Mouse (Mus musculus): ENCODE measurements around the gene Rapgef3. TPM values are rescaled to one million over a fixed set of nuclear protein-coding genes. Genes with fewer than 3 reads are reported as not detected.

Gene Rapgef3
- polyA plus RNA-seq, 1 experiment from 2014 or later: 1.8 TPM

GRCm38 (mm10) chr15:97782749-97783105 is 15.0 kb upstream of the Rapgef3 start:
- Histone ChIP-seq H3K9ac (peak overlapping the region; percentile 30; the same call in 1 of the 2 replicates), H3K36me3 (no peaks in the 10 kb centered on the region), H3K27ac (no peak overlapping the region), H3K4me2 (peak overlapping the region; percentile 53), H3K27me3 (peaks cover 14% of the 10 kb centered on the region), H3K4me3 (replicated peaks) (peak overlapping the region; percentile 30), H3K9me3 (replicated peaks) (no peaks in the 10 kb centered on the region), H3K4me1 (replicated peaks) (peaks cover 59% of the 10 kb centered on the region)
- DNase-seq: peak; percentile 74
- no peak for ATAC-seq (ENCODE audit: low read depth)
- under 1% methylated on average over 9 of the region's 9 CpGs for WGBS (ENCODE audit: insufficient replicate concordance)

GRCm38 (mm10) chr15:97781961-97782748 is 14.4 kb upstream of the Rapgef3 start:
- Histone ChIP-seq H3K27me3 (peaks cover 14% of the 10 kb centered on the region), H3K9ac (peak overlapping the region; percentile 30; the same call in 1 of the 2 replicates), H3K27ac (no peak overlapping the region), H3K4me3 (replicated peaks) (peak overlapping the region; percentile 30), H3K4me2 (peak overlapping the region; percentile 53), H3K36me3 (no peaks in the 10 kb centered on the region), H3K4me1 (replicated peaks) (peaks cover 54% of the 10 kb centered on the region), H3K9me3 (replicated peaks) (no peaks in the 10 kb centered on the region)
- DNase-seq (no peak), ATAC-seq (ENCODE audit: low read depth) (no peak)
- 22% methylated on average over 24 of the region's 24 CpGs for WGBS (ENCODE audit: insufficient replicate concordance)

DNA sequence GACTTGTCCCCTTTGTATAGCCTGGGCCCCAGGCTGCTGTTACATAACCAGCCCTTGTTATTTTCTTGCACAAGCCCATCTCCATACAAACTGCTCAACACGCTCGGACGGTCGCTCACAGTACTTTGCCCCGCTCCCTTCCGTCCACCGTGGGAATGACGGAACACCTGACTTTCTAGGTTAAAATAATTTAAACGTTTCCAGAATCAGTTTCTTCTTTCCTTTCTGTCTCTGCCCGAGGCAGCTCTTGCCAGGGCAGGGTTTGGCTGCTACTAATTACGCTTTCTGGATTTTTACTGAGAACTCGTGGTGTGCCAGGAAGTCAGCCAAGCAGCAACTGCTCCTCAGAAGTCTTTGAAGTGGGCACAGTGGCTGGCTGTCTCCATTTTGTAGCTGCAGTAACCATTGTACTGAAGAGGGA is 12.8 kb upstream of the Rapgef3 start:
- no peak for DNase-seq
- H3K9me3 ChIP-seq (replicated peaks): no peaks in the 10 kb centered on the region
- H3K27ac ChIP-seq: no peak overlapping the region
- no peak for ATAC-seq (ENCODE audit: low read depth)
- 64% methylated on average over 12 of the region's 12 CpGs for WGBS (ENCODE audit: insufficient replicate concordance)
- no peak overlapping the region for H3K4me3 ChIP-seq (replicated peaks)
- no peaks in the 10 kb centered on the region for H3K36me3 ChIP-seq
- H3K4me2 ChIP-seq: no peak overlapping the region
- peaks cover 38% of the 10 kb centered on the region for H3K4me1 ChIP-seq (replicated peaks)
- no peak overlapping the region for H3K9ac ChIP-seq
- peaks cover 14% of the 10 kb centered on the region for H3K27me3 ChIP-seq

- no peak overlapping the region for H3K4me2 ChIP-seq
- peaks cover 29% of the 10 kb centered on the region for H3K4me1 ChIP-seq (replicated peaks)
- WGBS (ENCODE audit: insufficient replicate concordance): 66% methylated on average over 1 of the region's 1 CpGs
- no peak overlapping the region for H3K4me3 ChIP-seq (replicated peaks)
- no peak overlapping the region for H3K27ac ChIP-seq
- no peaks in the 10 kb centered on the region for H3K36me3 ChIP-seq
- ATAC-seq (ENCODE audit: low read depth) (no peak), DNase-seq (no peak)
- no peak overlapping the region for H3K9ac ChIP-seq
- no peaks in the 10 kb centered on the region for H3K9me3 ChIP-seq (replicated peaks)
- peaks cover 21% of the 10 kb centered on the region for H3K27me3 ChIP-seq
Observed at GRCm38 (mm10) chr15:97779576-97779975, 11.8 kb upstream of the Rapgef3 start.

DNA sequence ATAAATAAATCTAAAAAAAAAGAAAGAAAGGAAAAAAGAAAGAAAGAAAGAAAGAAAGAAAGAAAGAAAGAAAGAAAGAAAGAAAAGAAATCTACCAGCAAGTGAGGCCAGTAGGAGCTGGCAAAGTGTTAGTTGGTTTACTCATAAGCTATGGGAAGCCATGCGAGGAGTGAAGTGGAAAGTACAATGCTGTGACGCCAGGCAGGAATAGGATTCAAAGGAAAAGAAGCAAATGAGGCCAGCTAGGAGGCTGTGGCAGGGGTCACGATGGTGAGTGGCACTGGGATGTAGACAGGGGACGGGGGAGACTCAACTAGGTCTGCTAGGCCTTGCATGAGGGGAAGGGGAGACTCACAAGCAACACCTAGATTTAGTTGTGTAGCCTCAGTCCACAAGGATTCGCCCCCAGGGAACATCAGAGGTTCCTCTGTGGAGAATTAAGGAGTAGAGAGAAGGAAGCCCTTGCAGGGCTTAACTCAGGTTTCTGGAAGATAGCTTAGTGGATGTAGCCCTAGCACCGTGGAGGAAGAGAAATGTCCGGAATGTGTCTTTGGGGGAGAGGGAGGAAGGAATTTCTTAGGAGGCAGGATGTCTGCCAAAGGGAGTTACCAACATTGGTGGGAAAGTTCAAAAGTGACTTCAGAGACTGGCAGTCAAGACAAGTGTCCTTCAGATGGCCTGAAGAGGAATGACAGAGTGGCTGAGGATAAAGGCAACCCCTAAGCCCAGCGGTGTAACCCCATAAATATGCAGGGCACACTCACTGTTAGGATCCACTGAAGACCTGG is 10.7 kb upstream of the Rapgef3 start, which contains the start of gene Slc48a1:
Slc48a1 (plus strand) TSS at position 210 of the 788 bp plus-strand sequence.
- no peak for ATAC-seq (ENCODE audit: low read depth)
- WGBS (ENCODE audit: insufficient replicate concordance): 58% methylated on average over 8 of the region's 8 CpGs
- Histone ChIP-seq H3K27me3 (peaks cover 21% of the 10 kb centered on the region), H3K4me1 (replicated peaks) (peaks cover 30% of the 10 kb centered on the region), H3K36me3 (no peaks in the 10 kb centered on the region), H3K27ac (no peak within 1 kb of the TSS), H3K9ac (no peak within 1 kb of the TSS), H3K9me3 (replicated peaks) (no peaks in the 10 kb centered on the region), H3K4me2 (no peak within 1 kb of the TSS), H3K4me3 (replicated peaks) (no peak within 1 kb of the TSS)
- no peak for DNase-seq

GRCm38 (mm10) chr15:97776919-97777318 is 9.1 kb upstream of the Rapgef3 start:
- ATAC-seq (ENCODE audit: low read depth): no peak
- WGBS (ENCODE audit: insufficient replicate concordance): 68% methylated on average over 6 of the region's 6 CpGs

DNA sequence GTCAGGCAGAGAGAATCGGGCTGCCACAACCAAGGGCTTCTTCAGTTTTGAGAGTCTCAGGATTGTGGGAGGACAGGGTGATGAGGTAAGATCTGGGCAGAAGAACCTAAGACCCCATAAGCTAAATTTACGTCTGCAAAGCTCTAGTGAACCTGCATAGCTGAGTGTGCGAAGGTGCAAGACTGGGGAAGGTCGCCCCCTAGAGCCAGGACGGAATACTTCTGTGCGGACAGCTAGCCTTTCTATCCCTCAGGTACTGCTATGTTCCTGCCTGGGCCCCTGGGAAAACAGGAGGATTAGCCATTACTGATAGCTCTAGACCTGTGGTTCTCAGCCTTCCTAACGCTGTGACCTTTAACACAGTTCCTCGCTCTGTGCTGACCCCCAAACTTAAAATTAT is 8.7 kb upstream of the Rapgef3 start:
- H3K4me2 ChIP-seq: no peak overlapping the region
- H3K27ac ChIP-seq: no peak overlapping the region
- peaks cover 27% of the 10 kb centered on the region; the same call in 1 of the 2 replicates for H3K4me1 ChIP-seq (replicated peaks)
- H3K27me3 ChIP-seq: peaks cover 11% of the 10 kb centered on the region
- 5% methylated on average over 8 of the region's 8 CpGs for WGBS (ENCODE audit: insufficient replicate concordance)
- H3K36me3 ChIP-seq: no peaks in the 10 kb centered on the region
- no peak for ATAC-seq (ENCODE audit: low read depth)
- H3K9me3 ChIP-seq (replicated peaks): no peaks in the 10 kb centered on the region
- DNase-seq: no peak
- no peak overlapping the region for H3K4me3 ChIP-seq (replicated peaks)
- no peak overlapping the region for H3K9ac ChIP-seq

More at GRCm38 (mm10) chr15:97776919-97777318, 9.1 kb upstream of the Rapgef3 start:
- Histone ChIP-seq H3K4me1 (replicated peaks) (peaks cover 27% of the 10 kb centered on the region), H3K9me3 (replicated peaks) (no peaks in the 10 kb centered on the region), H3K4me2 (no peak overlapping the region), H3K27me3 (peaks cover 13% of the 10 kb centered on the region), H3K9ac (no peak overlapping the region), H3K4me3 (replicated peaks) (no peak overlapping the region), H3K36me3 (no peaks in the 10 kb centered on the region), H3K27ac (no peak overlapping the region)
- no peak for DNase-seq

DNA sequence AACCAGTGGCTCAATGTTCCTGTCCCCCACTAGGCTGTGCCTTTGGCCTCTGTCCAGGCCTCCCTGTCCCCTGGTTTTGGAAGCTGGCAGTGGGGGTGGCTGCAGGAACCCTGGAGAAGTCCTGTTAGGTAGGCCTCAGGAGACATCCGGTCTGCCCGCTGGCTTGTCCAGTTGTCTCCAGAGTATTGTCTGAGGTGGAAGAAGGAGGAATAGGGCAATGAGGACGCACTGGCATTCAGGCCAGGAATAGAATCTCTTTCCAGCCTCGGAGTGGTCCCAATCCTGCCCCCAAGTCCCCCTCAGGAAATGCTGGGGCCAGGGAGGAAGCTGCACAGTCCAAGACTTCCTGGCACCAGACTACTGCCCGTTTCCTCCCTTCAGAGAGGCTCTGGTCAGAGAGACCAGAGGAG is 6.2 kb upstream of the Rapgef3 start:
- Histone ChIP-seq H3K9me3 (replicated peaks) (no peaks in the 10 kb centered on the region), H3K4me3 (replicated peaks) (no peak overlapping the region), H3K4me1 (replicated peaks) (peaks cover 19% of the 10 kb centered on the region; the same call in 1 of the 2 replicates), H3K4me2 (no peak overlapping the region), H3K36me3 (no peaks in the 10 kb centered on the region), H3K27ac (peak overlapping the region; percentile 37; the same call in 1 of the 2 replicates), H3K27me3 (peaks cover 35% of the 10 kb centered on the region), H3K9ac (no peak overlapping the region)
- WGBS (ENCODE audit: insufficient replicate concordance): 34% methylated on average over 5 of the region's 5 CpGs
- ATAC-seq (ENCODE audit: low read depth) (no peak), DNase-seq (no peak)

DNA sequence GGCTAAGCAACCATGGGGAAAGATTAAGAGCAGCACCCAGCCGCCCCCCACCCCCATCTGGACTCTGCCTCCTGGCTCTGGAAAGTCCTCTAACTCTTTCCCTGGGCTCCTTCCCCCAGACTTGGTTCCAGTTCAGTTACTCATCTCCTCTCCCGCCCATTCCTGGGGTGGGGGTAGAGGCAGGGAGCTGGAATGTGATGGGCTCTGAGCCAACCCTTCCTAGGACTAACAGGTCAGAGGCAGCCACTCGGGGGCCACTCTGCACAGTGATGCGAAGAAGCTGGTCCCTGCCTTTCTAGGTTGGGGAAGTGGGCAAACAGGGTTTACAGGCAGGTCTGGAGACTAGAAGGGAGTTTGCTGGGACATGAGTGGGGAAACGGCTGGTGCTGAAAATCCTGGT is 5.3 kb upstream of the Rapgef3 start:
- WGBS (ENCODE audit: insufficient replicate concordance): 41% methylated on average over 5 of the region's 5 CpGs
- H3K4me3 ChIP-seq (replicated peaks): no peak overlapping the region
- DNase-seq: no peak
- H3K4me2 ChIP-seq: no peak overlapping the region
- peaks cover 44% of the 10 kb centered on the region for H3K27me3 ChIP-seq
- no peaks in the 10 kb centered on the region for H3K36me3 ChIP-seq
- no peaks in the 10 kb centered on the region for H3K9me3 ChIP-seq (replicated peaks)
- H3K27ac ChIP-seq: peak overlapping the region; percentile 55
- peaks cover 20% of the 10 kb centered on the region for H3K4me1 ChIP-seq (replicated peaks)
- H3K9ac ChIP-seq: no peak overlapping the region
- no peak for ATAC-seq (ENCODE audit: low read depth)

- H3K9ac ChIP-seq: no peak overlapping the region
- no peaks in the 10 kb centered on the region for H3K9me3 ChIP-seq (replicated peaks)
- H3K4me3 ChIP-seq (replicated peaks): no peak overlapping the region
- H3K27me3 ChIP-seq: peaks cover 69% of the 10 kb centered on the region
- no peak overlapping the region for H3K27ac ChIP-seq
- H3K4me2 ChIP-seq: no peak overlapping the region
- peaks cover 35% of the 10 kb centered on the region for H3K4me1 ChIP-seq (replicated peaks)
- DNase-seq (no peak), ATAC-seq (ENCODE audit: low read depth) (no peak)
- H3K36me3 ChIP-seq: no peaks in the 10 kb centered on the region
- WGBS (ENCODE audit: insufficient replicate concordance): 82% methylated on average over 8 of the region's 8 CpGs
Observed at GRCm38 (mm10) chr15:97770280-97770679, 2.5 kb upstream of the Rapgef3 start.

- Histone ChIP-seq H3K9me3 (replicated peaks) (no peaks in the 10 kb centered on the region), H3K4me3 (replicated peaks) (peak overlapping the region; percentile 51), H3K27ac (peak overlapping the region; percentile 13; the same call in 1 of the 2 replicates), H3K4me2 (peak overlapping the region; percentile 71), H3K4me1 (replicated peaks) (peaks cover 27% of the 10 kb centered on the region), H3K9ac (peak overlapping the region; percentile 33), H3K27me3 (peaks cover 80% of the 10 kb centered on the region), H3K36me3 (no peaks in the 10 kb centered on the region)
- ATAC-seq (ENCODE audit: low read depth) (no peak), DNase-seq (no peak)
- WGBS (ENCODE audit: insufficient replicate concordance): 3% methylated on average over 18 of the region's 18 CpGs
Observed at GRCm38 (mm10) chr15:97768192-97768591, 420 bp upstream of the Rapgef3 start.

Data from liver, embryonic 13.5 days (tissue).